8 mouse cellular contexts compared by ENCODE assay signal in the genomic region with DNA sequence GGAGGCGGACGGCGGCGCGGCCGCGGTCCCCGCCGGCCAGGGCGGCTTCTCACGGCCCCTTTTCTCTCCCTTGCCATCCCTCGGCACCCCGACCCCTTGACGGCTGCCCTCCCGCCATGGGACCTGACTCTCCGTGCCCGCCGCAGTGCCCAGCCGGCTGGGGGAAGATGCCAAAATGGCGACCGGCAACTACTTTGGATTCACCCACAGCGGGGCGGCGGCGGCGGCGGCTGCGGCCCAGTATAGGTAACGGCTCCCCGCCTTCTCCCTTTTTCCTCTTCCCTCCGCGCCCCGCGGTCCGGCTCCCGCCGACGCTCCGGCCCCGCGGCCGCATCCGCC. TPM values are rescaled to one million over a fixed set of nuclear protein-coding genes. Genes with fewer than 3 reads are reported as not detected.
A peak's percentile ranks its signal among the peaks of the same experiment; 100 is the strongest.
DNase-seq lines count a peak whose midpoint lies in the region; ATAC-seq and TF ChIP-seq lines count a peak whose summit lies in the region.

No protein-coding gene starts in this region.

- TF ChIP-seq POLR2A in ES-Bruce4 (IDR thresholded peaks at IDR 0.05; ENCODE audit: insufficient read depth, low read length): no peak

- H3K36me3 ChIP-seq in heart, embryonic 11.5 days (ENCODE audit: control insufficient read depth, insufficient read depth, low read length): no peaks in the 10 kb centered on the region
- peaks cover 3% of the 10 kb centered on the region; the same call in 1 of the 2 replicates for H3K36me3 ChIP-seq in ES-Bruce4 (ENCODE audit: control insufficient read depth, insufficient read depth, low read length, poor library complexity, severe bottlenecking)
- no peaks in the 10 kb centered on the region for H3K36me3 ChIP-seq in midbrain, embryonic 15.5 days (replicated peaks)

- H3K4me3 ChIP-seq in heart, embryonic 11.5 days (ENCODE audit: low read depth, low read length): peak overlapping the region; percentile 99
- H3K4me3 ChIP-seq in ES-Bruce4 (ENCODE audit: low read depth, low read length): peak overlapping the region; percentile 98
- peak overlapping the region; percentile 91 for H3K4me3 ChIP-seq in midbrain, embryonic 15.5 days

- no peak for DNase-seq in heart, postnatal 25 days (ENCODE audit: low spot score)
- DNase-seq in kidney, postnatal 4 days: peak; percentile 69 to 77
- DNase-seq in cerebellum, adult 9-11 months: no peak

- H3K9me3 ChIP-seq in heart, embryonic 11.5 days (replicated peaks; ENCODE audit: control insufficient read depth, low read length): no peaks in the 10 kb centered on the region
- H3K9me3 ChIP-seq in ES-Bruce4 (replicated peaks; ENCODE audit: control insufficient read depth, insufficient read depth, low read length, poor library complexity, severe bottlenecking): no peaks in the 10 kb centered on the region
- no peaks in the 10 kb centered on the region for H3K9me3 ChIP-seq in midbrain, embryonic 15.5 days

- ATAC-seq in heart, embryonic 11.5 days (replicated peaks; ENCODE audit: insufficient number of reproducible peaks, low FRiP score, low TSS enrichment): no peak
- peak; percentile 14; the same call in 1 of the 2 replicates for ATAC-seq in erythroblast, adult 5-6 weeks (replicated peaks; ENCODE audit: low FRiP score, poor library complexity, severe bottlenecking)
- ATAC-seq in midbrain, embryonic 15.5 days (replicated peaks): no peak
- ATAC-seq in megakaryocyte-erythroid progenitor cell, adult 5-6 weeks (replicated peaks; ENCODE audit: low FRiP score, low TSS enrichment, poor library complexity, severe bottlenecking): no peak

- H3K4me1 ChIP-seq in heart, embryonic 11.5 days (ENCODE audit: control insufficient read depth, insufficient read depth, low read length): peaks cover 9% of the 10 kb centered on the region
- peaks cover 3% of the 10 kb centered on the region for H3K4me1 ChIP-seq in ES-Bruce4 (ENCODE audit: control insufficient read depth, insufficient read depth, low read length)
- H3K4me1 ChIP-seq in midbrain, embryonic 15.5 days: peaks cover 22% of the 10 kb centered on the region

- TF ChIP-seq CTCF in ES-Bruce4 (IDR thresholded peaks at IDR 0.05; ENCODE audit: low read depth, low read length): no peak

- peak overlapping the region; percentile 99 for H3K9ac ChIP-seq in heart, embryonic 11.5 days (ENCODE audit: low read depth, low read length)
- H3K9ac ChIP-seq in ES-Bruce4 (ENCODE audit: low read depth, poor library complexity, severe bottlenecking): peak overlapping the region; percentile 98
- H3K9ac ChIP-seq in midbrain, embryonic 15.5 days: peak overlapping the region; percentile 90

- peak overlapping the region; percentile 88 for H3K4me2 ChIP-seq in heart, embryonic 11.5 days
- H3K4me2 ChIP-seq in midbrain, embryonic 15.5 days: peak overlapping the region; percentile 75

- intact Hi-C loops in heart, postnatal 25 days (cut with DNase I): no loop called here

- H3K27ac ChIP-seq in heart, embryonic 11.5 days (ENCODE audit: low read depth, low read length): peak overlapping the region; percentile 97
- H3K27ac ChIP-seq in ES-Bruce4 (ENCODE audit: insufficient read depth, low read length): no peak overlapping the region
- peak overlapping the region; percentile 94 for H3K27ac ChIP-seq in midbrain, embryonic 15.5 days

- TF ChIP-seq EP300 in ES-Bruce4 (IDR thresholded peaks at IDR 0.05; ENCODE audit: insufficient read depth, low read depth, low read length): no peak

- H3K27me3 ChIP-seq in heart, embryonic 11.5 days (ENCODE audit: control insufficient read depth, insufficient read depth, low read length): no peaks in the 10 kb centered on the region
- H3K27me3 ChIP-seq in ES-Bruce4 (ENCODE audit: control insufficient read depth, insufficient read depth, low read length, poor library complexity, severe bottlenecking): no peaks in the 10 kb centered on the region
- no peaks in the 10 kb centered on the region for H3K27me3 ChIP-seq in midbrain, embryonic 15.5 days (replicated peaks)

- WGBS in heart, embryonic 11.5 days (ENCODE audit: insufficient replicate concordance): under 1% methylated on average over 33 of the region's 43 CpGs
- under 1% methylated on average over 31 of the region's 43 CpGs for WGBS in midbrain, embryonic 15.5 days

RNA-seq across cellular contexts. Expression of a gene that starts 0.4 kb away (rescaled TPM):
- polyA plus RNA-seq in heart, embryonic 11.5 days (2014; fragmentation: Nextera tagmentation; extraction: Ambion mirVana): 113 and 118 TPM in 2 replicates
- 10 to 100 TPM; 79.9 to 87.0 TPM for total RNA-seq in heart, postnatal 25 days (2021)
- 124 and 177 TPM in 2 replicates for polyA plus RNA-seq in ES-Bruce4 (2011; ENCODE audit: insufficient read depth, insufficient read length, low read depth, missing spikeins)
- 45.6 and 46.5 TPM in 2 replicates for total RNA-seq in erythroblast, adult 5-6 weeks (2015; ENCODE audit: low replicate concordance)
- 27.8 and 32.2 TPM in 2 replicates for total RNA-seq in erythroblast, adult 5-6 weeks (2017; ENCODE audit: low replicate concordance)
- 176 and 180 TPM in 2 replicates for polyA plus RNA-seq in midbrain, embryonic 15.5 days (2015; fragmentation: Nextera tagmentation; extraction: Ambion mirVana)
- total RNA-seq in megakaryocyte-erythroid progenitor cell, adult 5-6 weeks (2014; fragmentation: Nextera tagmentation): 100 and 123 TPM in 2 replicates
- total RNA-seq in megakaryocyte-erythroid progenitor cell, adult 5-6 weeks (2017): 61.9 and 71.9 TPM in 2 replicates

Comparison
In these comparisons a context has a peak if more than half of its experiments do, and no peak if none do; other contexts are left out.
1. DNase-seq: peak in kidney, postnatal 4 days (2 of 2); none in heart, postnatal 25 days (single experiment) and cerebellum, adult 9-11 months (single experiment).
2. Peak in every context shown above with its lines, with median percentiles within 50 percentile points of each other: H3K4me3 ChIP-seq and H3K9ac ChIP-seq.